Mouse (Mus musculus): ENCODE measurements around the gene Cables2. TPM values are rescaled to one million over a fixed set of nuclear protein-coding genes. Genes with fewer than 3 reads are reported as not detected.
A peak's percentile ranks its signal among the peaks of the same experiment; 100 is the strongest.

The Cables2 gene
- polyA plus RNA-seq, 1 experiment from 2014 or later, result 33.3 TPM

- peaks cover 8% of the 10 kb centered on the region for H3K27me3 ChIP-seq (ENCODE audit: control insufficient read depth, insufficient read depth, low read length)
- peaks cover 17% of the 10 kb centered on the region; the same call in 1 of the 2 replicates for H3K4me1 ChIP-seq (ENCODE audit: control insufficient read depth, insufficient read depth, low read length)
- peak within 1 kb of the TSS; percentile 99 for H3K4me2 ChIP-seq (ENCODE audit: low read depth, low read length)
- no peaks in the 10 kb centered on the region for H3K36me3 ChIP-seq (ENCODE audit: control insufficient read depth, insufficient read depth, low read length)
- peak within 1 kb of the TSS; percentile 49 for H3K4me3 ChIP-seq (ENCODE audit: low read depth, low read length)
- H3K9me3 ChIP-seq (ENCODE audit: control insufficient read depth, low read length), result no peaks in the 10 kb centered on the region
- under 1% methylated on average over 36 of the region's 37 CpGs for WGBS
- peak within 1 kb of the TSS; percentile 53 for H3K9ac ChIP-seq (replicated peaks; ENCODE audit: low read depth, low read length)
- H3K27ac ChIP-seq (ENCODE audit: low read depth, low read length), result no peak within 1 kb of the TSS
- peak; percentile 38; the same call in 1 of the 2 replicates for ATAC-seq (ENCODE audit: low read depth)
Observed at GRCm38 (mm10) chr2:180225762-180226378, 47.4 kb downstream of the Cables2 start, which contains the start of gene Lama5. Lama5 (minus strand) TSS chr2:180225859.

GRCm38 (mm10) chr2:180225044-180225761, 48.1 kb downstream of the Cables2 start:
- Histone ChIP-seq H3K36me3 (ENCODE audit: control insufficient read depth, insufficient read depth, low read length) (no peaks in the 10 kb centered on the region), H3K27me3 (ENCODE audit: control insufficient read depth, insufficient read depth, low read length) (peaks cover 8% of the 10 kb centered on the region), H3K27ac (ENCODE audit: low read depth, low read length) (no peak overlapping the region), H3K4me3 (ENCODE audit: low read depth, low read length) (peak overlapping the region; percentile 49), H3K4me2 (ENCODE audit: low read depth, low read length) (peak overlapping the region; percentile 99), H3K4me1 (ENCODE audit: control insufficient read depth, insufficient read depth, low read length) (peaks cover 17% of the 10 kb centered on the region; the same call in 1 of the 2 replicates), H3K9me3 (ENCODE audit: control insufficient read depth, low read length) (no peaks in the 10 kb centered on the region), H3K9ac (replicated peaks; ENCODE audit: low read depth, low read length) (peak overlapping the region; percentile 53)
- peak; percentile 32 for ATAC-seq (ENCODE audit: low read depth)
- WGBS, result under 1% methylated on average over 48 of the region's 55 CpGs

GRCm38 (mm10) chr2:180224647-180225043, 48.7 kb downstream of the Cables2 start:
- Histone ChIP-seq H3K27ac (ENCODE audit: low read depth, low read length) (no peak overlapping the region), H3K4me1 (ENCODE audit: control insufficient read depth, insufficient read depth, low read length) (peaks cover 17% of the 10 kb centered on the region; the same call in 1 of the 2 replicates), H3K4me3 (ENCODE audit: low read depth, low read length) (peak overlapping the region; percentile 49; the same call in 1 of the 2 replicates), H3K9ac (replicated peaks; ENCODE audit: low read depth, low read length) (no peak overlapping the region), H3K27me3 (ENCODE audit: control insufficient read depth, insufficient read depth, low read length) (peaks cover 8% of the 10 kb centered on the region), H3K4me2 (ENCODE audit: low read depth, low read length) (peak overlapping the region; percentile 99), H3K9me3 (ENCODE audit: control insufficient read depth, low read length) (no peaks in the 10 kb centered on the region), H3K36me3 (ENCODE audit: control insufficient read depth, insufficient read depth, low read length) (no peaks in the 10 kb centered on the region)
- ATAC-seq (ENCODE audit: low read depth), result no peak
- 2% methylated on average over 11 of the region's 13 CpGs for WGBS

- no peaks in the 10 kb centered on the region for H3K36me3 ChIP-seq (ENCODE audit: control insufficient read depth, insufficient read depth, low read length)
- no peak overlapping the region for H3K27ac ChIP-seq (ENCODE audit: low read depth, low read length)
- H3K9me3 ChIP-seq (ENCODE audit: control insufficient read depth, low read length), result no peaks in the 10 kb centered on the region
- peak; percentile 32; the same call in 1 of the 2 replicates for ATAC-seq (ENCODE audit: low read depth)
- H3K27me3 ChIP-seq (ENCODE audit: control insufficient read depth, insufficient read depth, low read length), result peaks cover 8% of the 10 kb centered on the region
- H3K4me3 ChIP-seq (ENCODE audit: low read depth, low read length), result no peak overlapping the region
- peaks cover 7% of the 10 kb centered on the region; the same call in 1 of the 2 replicates for H3K4me1 ChIP-seq (ENCODE audit: control insufficient read depth, insufficient read depth, low read length)
- no peak overlapping the region for H3K9ac ChIP-seq (replicated peaks; ENCODE audit: low read depth, low read length)
- WGBS, result 23% methylated on average over 6 of the region's 6 CpGs
- H3K4me2 ChIP-seq (ENCODE audit: low read depth, low read length), result no peak overlapping the region
Observed at GRCm38 (mm10) chr2:180222250-180222649, 51.0 kb downstream of the Cables2 start.

- no peak for ATAC-seq (ENCODE audit: low read depth)
- Histone ChIP-seq H3K27me3 (ENCODE audit: control insufficient read depth, insufficient read depth, low read length) (peaks cover 8% of the 10 kb centered on the region), H3K27ac (ENCODE audit: low read depth, low read length) (no peak overlapping the region), H3K9ac (replicated peaks; ENCODE audit: low read depth, low read length) (no peak overlapping the region), H3K4me3 (ENCODE audit: low read depth, low read length) (no peak overlapping the region), H3K9me3 (ENCODE audit: control insufficient read depth, low read length) (no peaks in the 10 kb centered on the region), H3K4me2 (ENCODE audit: low read depth, low read length) (no peak overlapping the region), H3K4me1 (ENCODE audit: control insufficient read depth, insufficient read depth, low read length) (peaks cover 4% of the 10 kb centered on the region; the same call in 1 of the 2 replicates), H3K36me3 (ENCODE audit: control insufficient read depth, insufficient read depth, low read length) (no peaks in the 10 kb centered on the region)
- 94% methylated on average over 9 of the region's 9 CpGs for WGBS
Observed at GRCm38 (mm10) chr2:180221051-180221450, 52.2 kb downstream of the Cables2 start.

GRCm38 (mm10) chr2:180220165-180220564, 53.1 kb downstream of the Cables2 start:
- no peak overlapping the region for H3K9ac ChIP-seq (replicated peaks; ENCODE audit: low read depth, low read length)
- peaks cover 8% of the 10 kb centered on the region for H3K27me3 ChIP-seq (ENCODE audit: control insufficient read depth, insufficient read depth, low read length)
- no peaks in the 10 kb centered on the region for H3K36me3 ChIP-seq (ENCODE audit: control insufficient read depth, insufficient read depth, low read length)
- 86% methylated on average over 9 of the region's 9 CpGs for WGBS
- H3K4me2 ChIP-seq (ENCODE audit: low read depth, low read length), result no peak overlapping the region
- H3K4me3 ChIP-seq (ENCODE audit: low read depth, low read length), result no peak overlapping the region
- no peak for ATAC-seq (ENCODE audit: low read depth)
- no peak overlapping the region for H3K27ac ChIP-seq (ENCODE audit: low read depth, low read length)
- no peaks in the 10 kb centered on the region for H3K4me1 ChIP-seq (ENCODE audit: control insufficient read depth, insufficient read depth, low read length)
- no peaks in the 10 kb centered on the region for H3K9me3 ChIP-seq (ENCODE audit: control insufficient read depth, low read length)

GRCm38 (mm10) chr2:180219145-180219943, 54.0 kb downstream of the Cables2 start:
- Histone ChIP-seq H3K4me3 (ENCODE audit: low read depth, low read length) (no peak overlapping the region), H3K9me3 (ENCODE audit: control insufficient read depth, low read length) (no peaks in the 10 kb centered on the region), H3K9ac (replicated peaks; ENCODE audit: low read depth, low read length) (no peak overlapping the region), H3K4me1 (ENCODE audit: control insufficient read depth, insufficient read depth, low read length) (no peaks in the 10 kb centered on the region), H3K36me3 (ENCODE audit: control insufficient read depth, insufficient read depth, low read length) (no peaks in the 10 kb centered on the region), H3K4me2 (ENCODE audit: low read depth, low read length) (no peak overlapping the region), H3K27me3 (ENCODE audit: control insufficient read depth, insufficient read depth, low read length) (peaks cover 2% of the 10 kb centered on the region), H3K27ac (ENCODE audit: low read depth, low read length) (no peak overlapping the region)
- no peak for ATAC-seq (ENCODE audit: low read depth)
- 79% methylated on average over 15 of the region's 15 CpGs for WGBS

- H3K9ac ChIP-seq (replicated peaks; ENCODE audit: low read depth, low read length), result no peak overlapping the region
- H3K36me3 ChIP-seq (ENCODE audit: control insufficient read depth, insufficient read depth, low read length), result no peaks in the 10 kb centered on the region
- no peaks in the 10 kb centered on the region for H3K4me1 ChIP-seq (ENCODE audit: control insufficient read depth, insufficient read depth, low read length)
- H3K9me3 ChIP-seq (ENCODE audit: control insufficient read depth, low read length), result no peaks in the 10 kb centered on the region
- ATAC-seq (ENCODE audit: low read depth), result no peak
- no peak overlapping the region for H3K4me2 ChIP-seq (ENCODE audit: low read depth, low read length)
- no peaks in the 10 kb centered on the region; the same call in 1 of the 2 replicates for H3K27me3 ChIP-seq (ENCODE audit: control insufficient read depth, insufficient read depth, low read length)
- 61% methylated on average over 5 of the region's 5 CpGs for WGBS
- H3K27ac ChIP-seq (ENCODE audit: low read depth, low read length), result peak overlapping the region; percentile 16; the same call in 1 of the 2 replicates
- H3K4me3 ChIP-seq (ENCODE audit: low read depth, low read length), result no peak overlapping the region
Observed at GRCm38 (mm10) chr2:180218677-180219076, 54.6 kb downstream of the Cables2 start.

Measured in neural tube, embryonic 14.5 days (tissue).